ENCODE assay signal across 22 mouse cellular contexts in genomic region chr1:151610621-151611020, GRCm38 (mm10). TPM values are rescaled to one million over a fixed set of nuclear protein-coding genes. Genes with fewer than 3 reads are reported as not detected.
A peak's percentile ranks its signal among the peaks of the same experiment; 100 is the strongest.
DNase-seq lines count a peak whose midpoint lies in the region; ATAC-seq lines count a peak whose summit lies in the region.
"Had no signal": no experiment of that assay in that cellular context is flagged by ENCODE, and none has a peak within 500 bp of the region (broad histone marks: within the 10 kb centered on the region; RNA-seq: fewer than 3 reads in every experiment).

No protein-coding gene starts in this region.

- H3K9ac ChIP-seq in hindbrain, embryonic 16.5 days (ENCODE audit: low read depth, low read length): no peak overlapping the region
- H3K9ac ChIP-seq: embryonic facial prominence, embryonic 12.5 days; forebrain, embryonic 13.5 days; forebrain, postnatal 0 days; heart, embryonic 13.5 days; hindbrain, embryonic 12.5 days had no signal

- H3K27ac ChIP-seq in hindbrain, embryonic 16.5 days (ENCODE audit: low read depth, low read length): no peak overlapping the region
- H3K27ac ChIP-seq: embryonic facial prominence, embryonic 12.5 days; forebrain, embryonic 13.5 days; heart, embryonic 13.5 days; hindbrain, embryonic 12.5 days; hindbrain, postnatal 0 days had no signal

- H3K4me2 ChIP-seq in hindbrain, embryonic 16.5 days (ENCODE audit: low read length): no peak overlapping the region
- H3K4me2 ChIP-seq: embryonic facial prominence, embryonic 12.5 days; forebrain, embryonic 13.5 days; heart, embryonic 13.5 days; hindbrain, embryonic 12.5 days had no signal

- no peaks in the 10 kb centered on the region for H3K9me3 ChIP-seq in hindbrain, embryonic 16.5 days (ENCODE audit: control insufficient read depth, low read length)
- H3K9me3 ChIP-seq: embryonic facial prominence, embryonic 12.5 days; forebrain, embryonic 13.5 days; heart, embryonic 13.5 days; hindbrain, embryonic 12.5 days had no signal

- DNase-seq in adrenal gland, adult (ENCODE audit: inconsistent age in 2 of 2, low spot score in 1 of 2): peak; percentile 45 to 78
- DNase-seq in adrenal gland, postnatal 10 days: no peak
- DNase-seq in R1 (ENCODE audit: low read depth, low spot score): peak; percentile 42
- peak; percentile 26 for DNase-seq in adrenal gland, postnatal 25 days
- no peak for DNase-seq in c-Kit-positive CD71-positive TER-119-positive erythroid progenitor cells, embryonic 14.5 days (ENCODE audit: low spot score)
- no peak for DNase-seq in right cerebral cortex, postnatal 14 days
- DNase-seq: cerebellum, adult 11 months; cerebellum, adult 8-10 months; cerebellum, postnatal 14 days; forebrain, postnatal 0 days; gastrocnemius, postnatal 14 days; heart, postnatal 4 days; kidney, adult 11 months; kidney, adult 9 months had no signal

- H3K36me3 ChIP-seq in hindbrain, embryonic 16.5 days (ENCODE audit: control insufficient read depth, insufficient read depth, low read length): no peaks in the 10 kb centered on the region
- H3K36me3 ChIP-seq: embryonic facial prominence, embryonic 12.5 days; heart, embryonic 13.5 days; hindbrain, embryonic 12.5 days had no signal

- H3K27me3 ChIP-seq in hindbrain, embryonic 16.5 days (replicated peaks; ENCODE audit: control insufficient read depth, insufficient read depth, low read length): no peaks in the 10 kb centered on the region
- H3K27me3 ChIP-seq: embryonic facial prominence, embryonic 12.5 days; forebrain, embryonic 13.5 days; heart, embryonic 13.5 days; hindbrain, embryonic 12.5 days; Patski had no signal

- ATAC-seq in CD4-positive, CD25-positive, alpha-beta regulatory T cell, adult 4 months: peak; percentile 37
- no peak for ATAC-seq in hindbrain, embryonic 16.5 days
- ATAC-seq: forebrain, embryonic 13.5 days; forebrain, postnatal 0 days; hindbrain, postnatal 0 days; Patski had no signal

- no peak overlapping the region for H3K4me3 ChIP-seq in hindbrain, embryonic 16.5 days (ENCODE audit: low read length)
- H3K4me3 ChIP-seq: embryonic facial prominence, embryonic 12.5 days; forebrain, embryonic 13.5 days; heart, embryonic 13.5 days; hindbrain, embryonic 12.5 days had no signal

- no peaks in the 10 kb centered on the region for H3K4me1 ChIP-seq in hindbrain, embryonic 16.5 days (ENCODE audit: control insufficient read depth, insufficient read depth, low read depth, low read length)
- H3K4me1 ChIP-seq: embryonic facial prominence, embryonic 12.5 days; forebrain, embryonic 13.5 days; hindbrain, embryonic 12.5 days had no signal

RNA-seq across cellular contexts. Expression of gene Fam129a, which starts 39.6 kb away (rescaled TPM):
- total RNA-seq in adrenal gland, postnatal 10 days (2021): 10 to 100 TPM; 47.8 to 80.8 TPM
- polyA plus RNA-seq in CD4-positive, CD25-positive, alpha-beta regulatory T cell, adult 4 months (2017; shearing (Covaris generic)): 10 to 100 TPM; 55.3 to 74.9 TPM
- total RNA-seq in adrenal gland, postnatal 25 days (2021): 85.1 and 93.9 TPM in 2 replicates
- 0.88 and 1.4 TPM in 2 replicates for polyA plus RNA-seq in hindbrain, embryonic 16.5 days (2015; fragmentation: Nextera tagmentation; extraction: Ambion mirVana)

Comparison
In these comparisons a context has a peak if more than half of its experiments do, and no peak if none do; other contexts are left out.
1. DNase-seq: peak in adrenal gland, adult (2 of 2), R1 (single experiment) and adrenal gland, postnatal 25 days (single experiment); none in adrenal gland, postnatal 10 days (single experiment), c-Kit-positive CD71-positive TER-119-positive erythroid progenitor cells, embryonic 14.5 days (single experiment) and right cerebral cortex, postnatal 14 days (single experiment).